ENCODE assay signal across 9 mouse cellular contexts in the genomic region with DNA sequence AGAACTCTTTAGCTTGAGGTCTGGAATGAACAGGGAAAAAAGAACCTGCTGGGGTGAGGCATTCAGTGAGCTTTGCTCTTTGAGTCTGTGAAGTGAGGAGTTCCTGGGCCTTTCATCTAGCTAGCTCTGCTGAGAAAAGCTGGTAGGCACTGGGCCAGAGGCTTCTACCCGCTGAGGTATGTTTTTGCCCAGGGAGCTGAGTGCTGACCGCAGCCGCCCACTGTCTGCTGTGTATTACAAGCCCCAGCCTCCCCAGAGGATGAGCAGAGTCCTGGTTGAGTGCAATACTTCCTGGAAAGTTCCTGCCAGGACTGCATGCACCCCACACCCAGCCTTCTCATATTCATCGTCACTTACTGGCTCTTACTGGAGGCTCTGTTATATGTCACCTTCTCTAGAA. TPM values are rescaled to one million over a fixed set of nuclear protein-coding genes. Genes with fewer than 3 reads are reported as not detected.
DNase-seq lines count a peak whose midpoint lies in the region; ATAC-seq and TF ChIP-seq lines count a peak whose summit lies in the region.
"Had no signal": no experiment of that assay in that cellular context is flagged by ENCODE, and none has a peak within 500 bp of the region (broad histone marks: within the 10 kb centered on the region; RNA-seq: fewer than 3 reads in every experiment).

No protein-coding gene starts in this region.

- H3K27ac ChIP-seq in forebrain, embryonic 10.5 days, result peak overlapping the region; percentile 44
- H3K27ac ChIP-seq in forebrain, embryonic 15.5 days (replicated peaks), result no peak overlapping the region
- 0 out of 2 replicates have a peak overlapping the region, but pooled peaks have one; percentile 22 for H3K27ac ChIP-seq in thymus, adult 2 months (ENCODE audit: control insufficient read depth, insufficient read depth, low read length)
- peak overlapping the region; percentile 37 for H3K27ac ChIP-seq in kidney, adult 2 months (ENCODE audit: insufficient read depth, low read depth, low read length)
- H3K27ac ChIP-seq in stomach, postnatal 0 days (replicated peaks), result 0 out of 2 replicates have a peak overlapping the region, but pooled peaks have one; percentile 13

- 80% methylated on average over 4 of the region's 4 CpGs for WGBS in forebrain, embryonic 10.5 days
- WGBS in forebrain, embryonic 15.5 days, result 46% methylated on average over 4 of the region's 4 CpGs
- 82% methylated on average over 4 of the region's 4 CpGs for WGBS in thymus, adult 2 months
- 12% methylated on average over 4 of the region's 4 CpGs for WGBS in kidney, adult 2 months
- WGBS in stomach, postnatal 0 days, result 42% methylated on average over 4 of the region's 4 CpGs

- no peak for TF ChIP-seq POLR2A in thymus, adult 2 months (IDR thresholded peaks at IDR 0.05; ENCODE audit: control insufficient read depth, extremely low read depth, insufficient read depth, low read length, poor library complexity)
- no peak for TF ChIP-seq POLR2A in kidney, adult 2 months (IDR thresholded peaks at IDR 0.05; ENCODE audit: low read depth, low read length)

- no peak overlapping the region for H3K4me3 ChIP-seq in forebrain, embryonic 10.5 days
- no peak overlapping the region for H3K4me3 ChIP-seq in forebrain, embryonic 15.5 days
- no peak overlapping the region for H3K4me3 ChIP-seq in thymus, adult 2 months (ENCODE audit: control insufficient read depth, insufficient read depth, low read length)
- no peak overlapping the region for H3K4me3 ChIP-seq in kidney, adult 2 months (ENCODE audit: insufficient read depth, low read depth, low read length)
- H3K4me3 ChIP-seq in stomach, postnatal 0 days (ENCODE audit: low read depth, low read length), result no peak overlapping the region
- H3K4me3 ChIP-seq: megakaryocyte, embryonic 14.5 days had no signal

- no peak overlapping the region for H3K4me2 ChIP-seq in forebrain, embryonic 15.5 days (replicated peaks)
- no peak overlapping the region for H3K4me2 ChIP-seq in stomach, postnatal 0 days (replicated peaks; ENCODE audit: low read depth)

- ATAC-seq in forebrain, embryonic 15.5 days (replicated peaks), result no peak
- ATAC-seq in stomach, postnatal 0 days (ENCODE audit: low FRiP score, low TSS enrichment), result 0 out of 2 replicates have a peak, but pooled peaks have one; percentile 11

- no peak for TF ChIP-seq CTCF in thymus, adult 2 months (IDR thresholded peaks at IDR 0.05; ENCODE audit: borderline replicate concordance, control insufficient read depth, extremely low read depth, insufficient read depth, low read length, poor library complexity)
- TF ChIP-seq CTCF in kidney, adult 2 months (conservative IDR thresholded peaks at IDR 0.05; ENCODE audit: insufficient read depth, insufficient read length, low read depth, low read length), result no peak
- no peak for TF ChIP-seq CTCF in stomach, postnatal 0 days (IDR thresholded peaks at IDR 0.05; ENCODE audit: low read depth)

- peaks cover 78% of the 10 kb centered on the region for H3K4me1 ChIP-seq in forebrain, embryonic 10.5 days
- peaks cover 47% of the 10 kb centered on the region for H3K4me1 ChIP-seq in forebrain, embryonic 15.5 days
- H3K4me1 ChIP-seq in thymus, adult 2 months (replicated peaks; ENCODE audit: control insufficient read depth, insufficient read depth, low read length), result peaks cover 45% of the 10 kb centered on the region
- H3K4me1 ChIP-seq in kidney, adult 2 months (ENCODE audit: control insufficient read depth, insufficient read depth, low read length), result peaks cover 64% of the 10 kb centered on the region
- peaks cover 14% of the 10 kb centered on the region for H3K4me1 ChIP-seq in stomach, postnatal 0 days (replicated peaks; ENCODE audit: control insufficient read depth, insufficient read depth)

- no peaks in the 10 kb centered on the region for H3K36me3 ChIP-seq in forebrain, embryonic 10.5 days (replicated peaks)
- no peaks in the 10 kb centered on the region for H3K36me3 ChIP-seq in forebrain, embryonic 15.5 days
- H3K36me3 ChIP-seq in thymus, adult 2 months (ENCODE audit: control insufficient read depth, insufficient read depth, low read length), result no peaks in the 10 kb centered on the region
- H3K36me3 ChIP-seq in kidney, adult 2 months (ENCODE audit: control insufficient read depth, insufficient read depth, low read length), result no peaks in the 10 kb centered on the region
- H3K36me3 ChIP-seq in stomach, postnatal 0 days (ENCODE audit: control insufficient read depth, insufficient read depth, low read length), result no peaks in the 10 kb centered on the region

- TF ChIP-seq EP300 in stomach, postnatal 0 days (optimal IDR thresholded peaks at IDR 0.05), result no peak

- H3K9ac ChIP-seq in forebrain, embryonic 15.5 days (replicated peaks), result no peak overlapping the region
- H3K9ac ChIP-seq in stomach, postnatal 0 days (ENCODE audit: low read length), result no peak overlapping the region; the same call in 1 of the 2 replicates

- no peaks in the 10 kb centered on the region for H3K9me3 ChIP-seq in forebrain, embryonic 10.5 days
- H3K9me3 ChIP-seq in forebrain, embryonic 15.5 days, result no peaks in the 10 kb centered on the region
- no peaks in the 10 kb centered on the region for H3K9me3 ChIP-seq in stomach, postnatal 0 days (ENCODE audit: control insufficient read depth, low read length)
- H3K9me3 ChIP-seq: megakaryocyte, embryonic 14.5 days had no signal

- no peaks in the 10 kb centered on the region for H3K27me3 ChIP-seq in forebrain, embryonic 10.5 days (ENCODE audit: poor library complexity, severe bottlenecking)
- no peaks in the 10 kb centered on the region for H3K27me3 ChIP-seq in forebrain, embryonic 15.5 days
- no peaks in the 10 kb centered on the region for H3K27me3 ChIP-seq in thymus, adult 2 months (ENCODE audit: control insufficient read depth, insufficient read depth, low read length)
- H3K27me3 ChIP-seq in kidney, adult 2 months (replicated peaks; ENCODE audit: control insufficient read depth, insufficient read depth, low read length), result no peaks in the 10 kb centered on the region
- H3K27me3 ChIP-seq in stomach, postnatal 0 days (ENCODE audit: control insufficient read depth, insufficient read depth, low read length), result no peaks in the 10 kb centered on the region
- H3K27me3 ChIP-seq: megakaryocyte, embryonic 14.5 days had no signal

- DNase-seq in forebrain, embryonic 10.5 days (ENCODE audit: extremely low spot score, low spot score), result no peak
- no peak for DNase-seq in thymus, adult 2 months
- no peak for DNase-seq in thymus, postnatal 14 days
- DNase-seq in kidney, adult 2 months, result peak; percentile 91
- peak; percentile 32 for DNase-seq in stomach, postnatal 0 days (ENCODE audit: low spot score)
- DNase-seq in spleen, adult 12 weeks (ENCODE audit: low spot score), result no peak
- DNase-seq in spleen, adult 18-20 months, result no peak

RNA-seq across cellular contexts. Expression of a gene that starts 59.8 kb away (rescaled TPM):
- 36.7 and 36.8 TPM in 2 replicates for polyA plus RNA-seq in forebrain, embryonic 10.5 days (2016; fragmentation: Nextera tagmentation; extraction: Ambion mirVana)
- 30.5 and 36.1 TPM in 2 replicates for polyA plus RNA-seq in forebrain, embryonic 15.5 days (2015; fragmentation: Nextera tagmentation; extraction: Ambion mirVana)
- 322 and 334 TPM in 2 replicates for polyA plus RNA-seq in thymus, adult 2 months (2012; rRNA removed)
- polyA plus RNA-seq in kidney, adult 2 months (2012; rRNA removed), result 128 and 144 TPM in 2 replicates
- 61.2 and 62.6 TPM in 2 replicates for polyA plus RNA-seq in stomach, postnatal 0 days (2015; fragmentation: Nextera tagmentation; extraction: Ambion mirVana)

Comparison
In these comparisons a context has a peak if more than half of its experiments do, and no peak if none do; other contexts are left out.
1. DNase-seq: peak in kidney, adult 2 months (single experiment) and stomach, postnatal 0 days (single experiment); none in forebrain, embryonic 10.5 days (single experiment), thymus, adult 2 months (single experiment), thymus, postnatal 14 days (single experiment), spleen, adult 12 weeks (single experiment) and spleen, adult 18-20 months (0 of 2).